ENCODE assay signal across 2 mouse cellular contexts in genomic region chr17:53502966-53503365, GRCm38 (mm10).
TF ChIP-seq lines count a peak whose summit lies in the region.

No protein-coding gene starts in this region.

TF ChIP-seq in CH12.LX, 34 proteins besides CTCF, POLR2A, EP300 and RAD21:
- TF ChIP-seq ZNF384 (IDR thresholded peaks at IDR 0.05; ENCODE audit: low read depth, low read length) (peak; percentile 48), MYC (IDR thresholded peaks at IDR 0.05; ENCODE audit: low read depth, low read length) (no peak), KAT2A (IDR thresholded peaks at IDR 0.05; ENCODE audit: insufficient replicate concordance, low read length) (no peak)
TF ChIP-seq in CH12.LX: peak in this region for 1.

TF ChIP-seq in MEL, 35 proteins besides CTCF, POLR2A, EP300 and RAD21:
- TF ChIP-seq TAL1 (IDR thresholded peaks at IDR 0.05; ENCODE audit: low read length) (no peak), ELF1 (IDR thresholded peaks at IDR 0.05; ENCODE audit: low read depth, low read length) (no peak), UBTF (IDR thresholded peaks at IDR 0.05; ENCODE audit: borderline replicate concordance, insufficient read depth, low read depth, low read length) (no peak), ZNF384 (IDR thresholded peaks at IDR 0.05; ENCODE audit: low read depth, low read length) (peak; percentile 87), CHD1 (IDR thresholded peaks at IDR 0.05; ENCODE audit: low read depth, low read length) (no peak), GABPA (IDR thresholded peaks at IDR 0.05; ENCODE audit: low read depth, low read length) (no peak), KAT2A (conservative IDR thresholded peaks at IDR 0.05; ENCODE audit: low read depth, low read length) (no peak)
